Mouse (Mus musculus) lung, adult 2 months (tissue): ENCODE measurements around the gene 1810055G02Rik.

Experiments used
- CTCF ChIP-seq: fragments of 200-500 bp; IDR thresholded peaks from 2 replicates; pipeline ENCODE4 v1.5.1; 2011; ENCODE audit warnings: mild to moderate bottlenecking, low read length, control low read depth; ENCODE audit not compliant: insufficient read depth
- POLR2A ChIP-seq: fragments of 200-500 bp; IDR thresholded peaks from 2 replicates; pipeline ENCODE4 v1.6.1; 2011; ENCODE audit warnings: low read depth, mild to moderate bottlenecking, control low read depth, low read length, borderline replicate concordance; ENCODE audit errors: extremely low read depth

DNA sequence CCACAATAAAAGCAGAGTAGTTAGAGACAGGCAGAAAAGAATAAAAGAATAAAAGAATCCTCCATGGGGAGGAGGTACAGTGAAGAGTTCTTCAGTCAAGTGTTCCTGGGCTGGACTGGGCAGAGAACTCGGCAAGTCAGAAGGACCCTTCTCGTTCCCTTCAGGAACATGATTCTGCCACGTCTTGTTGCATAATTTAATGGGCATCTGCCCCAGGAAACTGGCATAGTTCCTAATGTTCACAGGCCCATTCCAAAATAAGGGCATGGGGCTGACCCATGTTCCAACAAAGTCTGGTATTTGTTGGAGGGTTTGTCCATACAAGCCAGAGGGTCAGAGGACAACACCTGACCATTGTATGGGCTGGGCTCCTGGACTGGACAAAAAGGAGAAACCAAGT is 13.1 kb upstream of the 1810055G02Rik start:
- TF ChIP-seq CTCF (no peak), POLR2A (no peak)
